Mouse (Mus musculus) hindbrain, embryonic 14.5 days (tissue): ENCODE measurements around the gene Mrpl45. TPM values are rescaled to one million over a fixed set of nuclear protein-coding genes. Genes with fewer than 3 reads are reported as not detected.
"Not testable (repeated sequence)": the region's sequence is repeated elsewhere in the genome, so short reads cannot be mapped to it uniquely, and the experiment has no call there.

Experiments
- ATAC-seq: fragments of 200-750 bp; cut with Nextera tagmentation; 2 replicates; pipeline ENCODE4 v1.8.0; 2017; ENCODE audit warnings: moderate number of reproducible peaks, mild to moderate bottlenecking, moderate TSS enrichment, moderate library complexity; ENCODE audit not compliant: low FRiP score
- DNase-seq: peaks from one replicate; pipeline ENCODE4 v3.0.0-alpha.2; 2015; ENCODE audit warnings: low spot score
- H3K27ac ChIP-seq: fragments of 300-500 bp; sonication (generic); 2 replicates; pipeline ENCODE4 v1.5.1; 2014; ENCODE audit warnings: mild to moderate bottlenecking, moderate library complexity
- H3K27me3 ChIP-seq: fragments of 300-500 bp; sonication (generic); 2 replicates; pipeline ENCODE4 v1.6.1; 2014; ENCODE audit warnings: mild to moderate bottlenecking, low read length, mixed read lengths; ENCODE audit not compliant: control insufficient read depth, insufficient read depth
- H3K36me3 ChIP-seq: fragments of 300-500 bp; sonication (generic); replicated peaks from 2 replicates; pipeline ENCODE4 v1.6.1; 2014; ENCODE audit not compliant: control insufficient read depth, insufficient read depth
- H3K4me1 ChIP-seq: fragments of 300-500 bp; sonication (generic); replicated peaks from 2 replicates; pipeline ENCODE4 v1.6.1; 2014; ENCODE audit warnings: antibody characterized with exemption, low read length, mixed read lengths; ENCODE audit not compliant: control insufficient read depth, insufficient read depth
- H3K4me2 ChIP-seq: fragments of 300-500 bp; sonication (generic); replicated peaks from 2 replicates; pipeline ENCODE4 v1.6.1; 2014; ENCODE audit warnings: mild to moderate bottlenecking, moderate library complexity
- H3K4me3 ChIP-seq: fragments of 300-500 bp; sonication (generic); replicated peaks from 2 replicates; pipeline ENCODE4 v1.5.1; 2014; ENCODE audit warnings: mild to moderate bottlenecking, low read length
- H3K9ac ChIP-seq: fragments of 300-500 bp; sonication (generic); 2 replicates; pipeline ENCODE4 v1.6.1; 2014
- H3K9me3 ChIP-seq: fragments of 300-500 bp; sonication (generic); 2 replicates; pipeline ENCODE4 v1.6.1; 2016; ENCODE audit warnings: low read length; ENCODE audit not compliant: control insufficient read depth
- whole genome bisulfite sequencing: fragments of 180-500 bp; shearing (Covaris S2); extraction: QIAGEN DNeasy Blood & Tissue Kit; methylation state at CpG from one replicate; pipeline ENCODE4 v1.1.7; 2014; 5-methylcytosine and 5-hydroxymethylcytosine counted together
- polyA plus RNA-seq: library from polyadenylated mRNA; unstranded; fragments of >200 nt; fragmentation: Nextera tagmentation; extraction: Ambion mirVana; gene quantifications from 2 replicates; pipeline ENCODE4 v1.2.1, GENCODE M21; 2014

Gene Mrpl45
- polyA plus RNA-seq, 1 experiment from 2014 or later = 32.8 TPM

GRCm38 (mm10) chr11:97308806-97309450 is 6.6 kb upstream of the Mrpl45 start:
- H3K9me3 ChIP-seq = no peaks in the 10 kb centered on the region
- H3K27ac ChIP-seq = no peak overlapping the region
- no peak overlapping the region; the same call in 1 of the 2 replicates for H3K9ac ChIP-seq
- 0 out of 2 replicates have a peak overlapping the region, but pooled peaks have one; percentile 35 for H3K4me3 ChIP-seq
- no peak for DNase-seq
- H3K4me1 ChIP-seq = peaks cover 19% of the 10 kb centered on the region
- no peaks in the 10 kb centered on the region for H3K36me3 ChIP-seq
- H3K27me3 ChIP-seq = no peaks in the 10 kb centered on the region
- 53% methylated on average over 3 of the region's 3 CpGs for WGBS
- H3K4me2 ChIP-seq = peak overlapping the region; percentile 75
- ATAC-seq = no peak

- Histone ChIP-seq H3K4me2 (peak overlapping the region; percentile 75), H3K4me1 (peaks cover 19% of the 10 kb centered on the region), H3K9ac (peak overlapping the region; percentile 57), H3K36me3 (no peaks in the 10 kb centered on the region), H3K27ac (no peak overlapping the region), H3K27me3 (no peaks in the 10 kb centered on the region), H3K9me3 (no peaks in the 10 kb centered on the region), H3K4me3 (peak overlapping the region; percentile 35)
- ATAC-seq = no peak
- WGBS = 5% methylated on average over 9 of the region's 9 CpGs
- no peak for DNase-seq
Measured at GRCm38 (mm10) chr11:97309451-97309836, 6.1 kb upstream of the Mrpl45 start.

GRCm38 (mm10) chr11:97309911-97310571 is 5.5 kb upstream of the Mrpl45 start:
- DNase-seq (peak; percentile 87), ATAC-seq (0 out of 2 replicates have a peak, but pooled peaks have one; percentile 72)
- Histone ChIP-seq H3K4me3 (peak overlapping the region; percentile 35), H3K27ac (no peak overlapping the region), H3K9ac (peak overlapping the region; percentile 57), H3K27me3 (no peaks in the 10 kb centered on the region), H3K4me1 (peaks cover 19% of the 10 kb centered on the region), H3K4me2 (peak overlapping the region; percentile 75), H3K36me3 (no peaks in the 10 kb centered on the region), H3K9me3 (no peaks in the 10 kb centered on the region)
- under 1% methylated on average over 25 of the region's 25 CpGs for WGBS

- Histone ChIP-seq H3K27me3 (no peaks in the 10 kb centered on the region), H3K9ac (peak overlapping the region; percentile 24; the same call in 1 of the 2 replicates), H3K4me2 (peak overlapping the region; percentile 75), H3K4me3 (0 out of 2 replicates have a peak overlapping the region, but pooled peaks have one; percentile 7), H3K27ac (0 out of 2 replicates have a peak overlapping the region, but pooled peaks have one; percentile 7), H3K4me1 (peaks cover 19% of the 10 kb centered on the region), H3K9me3 (no peaks in the 10 kb centered on the region), H3K36me3 (no peaks in the 10 kb centered on the region)
- DNase-seq (no peak), ATAC-seq (no peak)
- WGBS = 3% methylated on average over 18 of the region's 18 CpGs
Measured at GRCm38 (mm10) chr11:97310895-97311631, 4.5 kb upstream of the Mrpl45 start.

GRCm38 (mm10) chr11:97312871-97313270 is 2.6 kb upstream of the Mrpl45 start:
- H3K27ac ChIP-seq, H3K4me2 ChIP-seq, H3K9me3 ChIP-seq, H3K27me3 ChIP-seq, H3K4me3 ChIP-seq, ATAC-seq, H3K9ac ChIP-seq, DNase-seq, H3K36me3 ChIP-seq: not testable (repeated sequence)
- peaks cover 23% of the 10 kb centered on the region for H3K4me1 ChIP-seq
- 96% methylated on average over 1 of the region's 1 CpGs for WGBS

- H3K4me2 ChIP-seq = no peak overlapping the region
- 95% methylated on average over 3 of the region's 3 CpGs for WGBS
- H3K36me3 ChIP-seq = peaks cover 5% of the 10 kb centered on the region; the same call in 1 of the 2 replicates
- DNase-seq (no peak), ATAC-seq (no peak)
- H3K27ac ChIP-seq = no peak overlapping the region
- peaks cover 23% of the 10 kb centered on the region for H3K4me1 ChIP-seq
- H3K27me3 ChIP-seq = no peaks in the 10 kb centered on the region
- no peak overlapping the region for H3K4me3 ChIP-seq
- no peak overlapping the region for H3K9ac ChIP-seq
- no peaks in the 10 kb centered on the region for H3K9me3 ChIP-seq
Measured at GRCm38 (mm10) chr11:97314110-97314509, 1.4 kb upstream of the Mrpl45 start.

DNA sequence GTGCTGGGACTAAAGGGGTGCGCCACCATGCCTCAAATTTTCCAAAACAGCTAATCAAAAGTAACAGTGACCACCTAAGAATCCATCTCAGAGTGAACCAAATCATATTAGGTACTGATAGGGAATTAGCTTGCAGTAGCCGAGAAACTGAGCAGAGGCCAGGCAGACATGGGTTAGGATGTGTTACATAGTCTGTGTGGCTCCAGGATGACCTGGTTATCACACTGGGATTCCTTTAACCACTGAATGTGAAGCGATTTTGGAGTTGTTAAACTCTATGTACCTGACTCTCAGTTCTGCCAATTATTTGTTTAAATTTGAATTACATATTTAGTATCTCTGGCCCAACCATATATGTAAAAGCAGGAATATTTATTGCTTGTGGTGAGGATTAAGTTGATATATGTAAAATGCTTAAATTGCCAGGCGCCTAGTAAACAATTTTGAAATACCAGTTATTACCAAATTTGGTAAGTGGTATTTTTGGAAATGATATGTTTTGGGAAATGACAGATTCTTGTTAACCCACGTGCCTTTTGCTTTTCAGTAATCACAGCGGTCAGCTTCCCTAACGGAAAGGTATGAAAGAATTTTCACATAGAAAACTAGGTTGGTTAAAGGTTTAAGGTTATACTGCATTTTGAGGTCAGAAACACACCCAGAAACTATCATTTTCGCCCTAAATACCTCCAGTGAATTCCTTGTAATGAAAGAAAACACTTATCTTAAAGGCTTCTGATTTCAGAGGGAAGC is 589 bp upstream of the Mrpl45 start:
- Histone ChIP-seq H3K36me3 (peaks cover 5% of the 10 kb centered on the region; the same call in 1 of the 2 replicates), H3K27me3 (no peaks in the 10 kb centered on the region), H3K9me3 (no peaks in the 10 kb centered on the region), H3K27ac (peak overlapping the region; percentile 71), H3K4me3 (peak overlapping the region; percentile 50; the same call in 1 of the 2 replicates), H3K4me1 (peaks cover 16% of the 10 kb centered on the region), H3K4me2 (peak overlapping the region; percentile 42), H3K9ac (peak overlapping the region; percentile 52; the same call in 1 of the 2 replicates)
- ATAC-seq (no peak), DNase-seq (no peak)
- 46% methylated on average over 8 of the region's 8 CpGs for WGBS

DNA sequence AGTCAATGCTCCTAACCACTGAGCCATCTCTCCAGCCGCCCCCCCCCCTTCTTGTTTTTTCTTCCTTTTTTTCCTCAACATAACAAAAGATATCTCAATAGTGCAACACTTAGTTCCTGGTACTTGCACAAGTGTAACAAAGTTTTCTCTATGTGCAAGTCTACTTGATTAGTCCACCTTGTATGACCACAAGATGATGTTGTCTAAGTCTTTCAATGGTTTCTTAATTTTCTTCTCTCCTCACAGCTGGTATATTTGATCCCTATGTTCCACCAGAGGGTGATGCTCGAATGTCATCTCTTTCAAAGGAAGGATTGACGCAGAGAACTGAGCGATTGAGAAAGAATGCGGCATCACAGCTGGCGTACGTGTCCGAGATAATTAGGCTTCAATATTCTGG is 5.7 kb downstream of the Mrpl45 start:
- H3K27ac ChIP-seq = no peak overlapping the region
- no peak overlapping the region for H3K4me3 ChIP-seq
- ATAC-seq (no peak), DNase-seq (no peak)
- H3K9ac ChIP-seq = no peak overlapping the region
- H3K9me3 ChIP-seq = no peaks in the 10 kb centered on the region
- H3K36me3 ChIP-seq = peaks cover 33% of the 10 kb centered on the region
- 95% methylated on average over 8 of the region's 8 CpGs for WGBS
- H3K27me3 ChIP-seq = no peaks in the 10 kb centered on the region
- H3K4me2 ChIP-seq = no peak overlapping the region
- H3K4me1 ChIP-seq = peaks cover 5% of the 10 kb centered on the region; the same call in 1 of the 2 replicates
